Mouse (Mus musculus): ENCODE results near the gene Plcg2. TPM values are rescaled to one million over a fixed set of nuclear protein-coding genes. Genes with fewer than 3 reads are reported as not detected.

The Plcg2 gene
- 11.6 TPM for total RNA-seq (2023)

DNA sequence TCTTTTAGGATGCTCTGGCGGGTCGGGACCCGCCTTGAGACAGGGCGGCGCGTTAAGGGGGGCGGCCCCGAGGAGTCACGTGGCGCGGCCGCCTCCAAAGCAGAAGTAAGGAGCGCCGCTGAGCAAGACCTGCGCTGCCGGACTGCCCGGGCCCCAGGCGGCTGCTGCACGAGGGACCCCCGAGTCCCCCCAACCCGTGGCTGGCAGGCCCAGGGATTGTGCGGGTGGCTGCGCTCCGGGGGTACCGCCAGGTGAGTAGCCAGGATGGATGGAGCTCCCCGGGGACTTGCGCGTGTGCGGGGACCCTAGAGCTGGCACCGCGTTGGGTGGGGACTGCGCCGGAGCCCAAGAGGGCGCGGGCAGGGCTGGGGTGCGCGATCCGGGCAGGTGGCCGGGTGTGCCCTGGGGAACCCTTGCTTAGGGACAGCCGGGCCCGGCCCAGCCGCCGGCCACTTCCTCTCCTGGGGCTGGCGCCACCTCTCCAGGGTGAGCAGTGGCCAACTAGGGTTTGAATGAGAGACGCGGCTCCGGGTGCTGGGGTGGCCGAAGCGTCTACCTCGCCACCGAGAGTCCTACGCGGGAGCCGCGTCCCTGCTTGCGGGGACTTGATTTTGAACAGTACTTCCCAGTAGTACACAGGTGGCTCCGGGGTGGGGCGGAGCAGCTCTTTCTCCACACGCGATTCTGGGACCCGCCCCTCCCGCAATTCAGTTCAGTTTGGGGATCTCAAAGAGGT, at the start of gene Plcg2:
Gene Plcg2, plus strand, starts transcription at position 113 of the 736 bp plus-strand sequence.

GRCm38 (mm10) chr8:117673430-117673830, 175.3 kb downstream of the Plcg2 start, which contains the start of gene Sdr42e1:
TSS of gene Sdr42e1 (minus strand) at chr8:117673689.

Other genes starting within 250 kb of the Plcg2 start
- 114 TPM for gene Cmip, start 241.2 kb upstream of the Plcg2 start, total RNA-seq (2023)
- 2.2 TPM for gene Sdr42e1, start 175.4 kb downstream of the Plcg2 start, total RNA-seq (2023)
- not detected for gene Hsd17b2, start 203.6 kb downstream of the Plcg2 start, total RNA-seq (2023)

Measured in CD4-positive naive resting alpha-beta T cell, adult 57 days (primary cell).